Mouse (Mus musculus) limb, embryonic 12.5 days (tissue): ENCODE data around the gene Ntn5. TPM values are rescaled to one million over a fixed set of nuclear protein-coding genes. Genes with fewer than 3 reads are reported as not detected.
"Not testable (repeated sequence)": the region's sequence is repeated elsewhere in the genome, so short reads cannot be mapped to it uniquely, and the experiment has no call there.

Experiments used
- ATAC-seq: fragments of 200-750 bp; cut with Nextera tagmentation; 2 replicates; pipeline ENCODE4 v1.8.0; 2017; ENCODE audit warnings: low read depth, moderate TSS enrichment; ENCODE audit not compliant: insufficient number of reproducible peaks, insufficient read depth, low FRiP score, low TSS enrichment
- H3K27ac ChIP-seq: fragments of 300-500 bp; sonication (generic); 2 replicates; pipeline ENCODE4 v1.5.1; 2016; ENCODE audit warnings: mild to moderate bottlenecking, moderate library complexity
- H3K27me3 ChIP-seq: fragments of 300-500 bp; sonication (generic); 2 replicates; pipeline ENCODE4 v1.6.1; 2016; ENCODE audit warnings: mild to moderate bottlenecking, moderate library complexity
- H3K36me3 ChIP-seq: fragments of 300-500 bp; sonication (generic); 2 replicates; pipeline ENCODE4 v1.6.1; 2016; ENCODE audit warnings: mild to moderate bottlenecking, moderate library complexity
- H3K4me1 ChIP-seq: fragments of 300-500 bp; sonication (generic); replicated peaks from 2 replicates; pipeline ENCODE4 v1.6.1; 2016
- H3K4me2 ChIP-seq: fragments of 300-500 bp; sonication (generic); 2 replicates; pipeline ENCODE4 v1.6.1; 2016; ENCODE audit warnings: mild to moderate bottlenecking, moderate library complexity
- H3K4me3 ChIP-seq: fragments of 300-500 bp; sonication (generic); replicated peaks from 2 replicates; pipeline ENCODE4 v1.5.1; 2016; ENCODE audit warnings: mild to moderate bottlenecking
- H3K9ac ChIP-seq: fragments of 300-500 bp; sonication (generic); replicated peaks from 2 replicates; pipeline ENCODE4 v1.6.1; 2016; ENCODE audit warnings: mild to moderate bottlenecking, moderate library complexity
- H3K9me3 ChIP-seq: fragments of 300-500 bp; sonication (generic); 2 replicates; pipeline ENCODE4 v1.6.1; 2016; ENCODE audit warnings: mild to moderate bottlenecking, moderate library complexity
- WGBS: fragments of 180-500 bp; shearing (Covaris S2); methylation state at CpG from one replicate; pipeline ENCODE4 v1.1.7; 2016; 5-methylcytosine and 5-hydroxymethylcytosine counted together
- polyA plus RNA-seq: library from polyadenylated mRNA; unstranded; fragments of >200 nt; fragmentation: Nextera tagmentation; extraction: Ambion mirVana; gene quantifications from 2 replicates; pipeline ENCODE4 v1.2.1, GENCODE M21; 2016

Ntn5 gene
- polyA plus RNA-seq, 1 experiment from 2014 or later = 0.23 TPM

DNA sequence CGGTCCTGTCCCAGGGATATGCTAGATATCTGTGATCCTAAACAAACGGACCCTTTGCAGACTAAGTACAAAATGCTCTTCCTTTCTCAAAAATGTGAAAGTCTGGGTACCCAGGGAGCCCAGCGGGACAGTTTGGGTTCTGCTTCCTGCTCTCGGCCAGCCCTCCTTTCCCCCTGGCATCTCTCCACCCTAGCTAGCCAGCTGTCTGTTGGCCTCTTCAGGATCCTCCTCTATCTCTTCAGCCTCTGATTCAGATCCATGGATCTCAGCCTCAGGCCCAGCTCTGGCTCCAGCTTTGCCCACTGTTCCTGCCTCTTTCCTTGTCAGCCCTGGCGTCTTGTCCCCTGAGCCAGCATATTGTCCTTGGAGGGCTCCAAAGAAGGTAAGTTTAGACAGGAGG lies 41.7 kb upstream of the Ntn5 start:
- WGBS = 83% methylated on average over 5 of the region's 5 CpGs
- Histone ChIP-seq H3K36me3 (0 out of 2 replicates have a peak, but pooled peaks cover 3% of the 10 kb centered on the region), H3K4me2 (peak overlapping the region; percentile 64), H3K27ac (no peak overlapping the region), H3K4me3 (peak overlapping the region; percentile 48; the same call in 1 of the 2 replicates), H3K4me1 (peaks cover 49% of the 10 kb centered on the region), H3K9me3 (no peaks in the 10 kb centered on the region), H3K9ac (no peak overlapping the region), H3K27me3 (peaks cover 6% of the 10 kb centered on the region; the same call in 1 of the 2 replicates)
- ATAC-seq = no peak

DNA sequence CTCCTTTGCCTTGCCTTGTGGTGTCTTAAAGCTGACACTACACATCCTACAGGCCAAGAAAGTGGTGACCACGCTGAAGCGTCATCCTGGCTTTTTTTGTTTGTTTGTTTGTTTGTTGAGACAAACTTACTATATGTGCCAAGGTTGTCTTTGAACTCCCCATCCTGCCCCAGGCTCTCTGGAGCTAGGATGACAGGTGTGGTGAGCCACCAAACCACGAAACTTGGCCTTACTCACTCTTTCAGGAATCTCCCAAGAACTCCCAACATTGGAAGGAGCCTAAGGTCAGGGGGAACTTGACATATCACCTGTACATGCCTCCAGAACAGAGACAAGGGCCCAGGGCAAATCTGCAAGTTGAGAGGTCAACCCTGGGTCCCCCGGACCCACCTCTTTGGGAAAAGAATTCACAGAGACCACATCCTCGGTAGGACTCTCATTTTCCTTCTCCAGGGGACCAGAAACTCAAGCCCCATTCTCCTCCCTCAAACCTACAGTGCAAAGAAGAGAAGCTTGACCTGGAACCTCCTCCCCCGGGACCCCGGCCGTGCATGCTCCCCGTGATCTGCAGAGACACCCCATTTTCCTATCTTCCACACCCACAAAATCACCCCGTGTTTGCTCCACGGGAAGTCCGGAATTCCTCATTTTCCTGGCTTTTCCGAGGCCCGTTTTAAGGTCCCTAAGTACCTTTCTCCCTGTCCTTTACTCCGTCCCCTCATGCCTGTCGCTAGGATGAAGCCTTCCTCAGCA lies 41.1 kb upstream of the Ntn5 start:
- Histone ChIP-seq H3K9ac (peak overlapping the region; percentile 65), H3K4me3 (peak overlapping the region; percentile 48), H3K36me3 (no peaks in the 10 kb centered on the region), H3K9me3 (no peaks in the 10 kb centered on the region), H3K4me2 (peak overlapping the region; percentile 64), H3K27ac (peak overlapping the region; percentile 89), H3K27me3 (peaks cover 9% of the 10 kb centered on the region; the same call in 1 of the 2 replicates), H3K4me1 (peaks cover 48% of the 10 kb centered on the region)
- 37% methylated on average over 16 of the region's 16 CpGs for WGBS
- ATAC-seq = no peak

DNA sequence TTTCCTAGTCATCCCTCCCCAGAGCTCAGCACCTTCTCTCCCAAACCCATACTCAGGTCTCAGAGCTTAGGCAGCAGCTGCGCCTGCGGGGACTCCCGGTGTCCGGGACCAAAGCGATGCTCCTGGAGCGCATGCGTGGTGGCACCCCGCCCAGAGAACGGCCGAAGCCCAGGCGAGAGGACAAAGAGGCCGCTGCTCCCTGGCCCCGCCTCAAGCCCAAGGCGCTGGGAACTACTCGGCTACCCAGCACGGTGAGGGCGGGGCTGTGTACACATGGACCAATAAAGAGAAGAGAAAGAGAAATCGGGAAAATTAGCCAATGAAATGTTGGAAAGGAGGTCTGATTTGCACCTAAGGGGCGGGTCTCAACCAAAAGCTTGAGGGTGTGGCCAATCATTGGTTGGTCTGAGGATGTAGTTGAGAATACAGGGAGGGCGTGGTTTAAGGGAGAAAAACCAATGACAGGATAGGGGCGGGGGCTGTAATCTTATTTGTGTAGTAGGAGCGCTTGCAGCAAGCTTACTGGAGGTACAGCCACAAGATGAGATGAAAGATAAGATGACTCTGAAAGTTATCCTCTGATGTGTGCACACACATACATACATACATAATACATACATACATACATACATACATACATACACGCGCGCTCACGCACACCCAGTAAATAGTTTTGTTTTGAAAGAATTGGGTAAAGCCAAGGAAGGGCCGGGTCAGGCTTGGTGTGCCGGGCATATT lies 40.2 kb upstream of the Ntn5 start:
- WGBS = 1% methylated on average over 28 of the region's 28 CpGs
- peaks cover 42% of the 10 kb centered on the region for H3K4me1 ChIP-seq

DNA sequence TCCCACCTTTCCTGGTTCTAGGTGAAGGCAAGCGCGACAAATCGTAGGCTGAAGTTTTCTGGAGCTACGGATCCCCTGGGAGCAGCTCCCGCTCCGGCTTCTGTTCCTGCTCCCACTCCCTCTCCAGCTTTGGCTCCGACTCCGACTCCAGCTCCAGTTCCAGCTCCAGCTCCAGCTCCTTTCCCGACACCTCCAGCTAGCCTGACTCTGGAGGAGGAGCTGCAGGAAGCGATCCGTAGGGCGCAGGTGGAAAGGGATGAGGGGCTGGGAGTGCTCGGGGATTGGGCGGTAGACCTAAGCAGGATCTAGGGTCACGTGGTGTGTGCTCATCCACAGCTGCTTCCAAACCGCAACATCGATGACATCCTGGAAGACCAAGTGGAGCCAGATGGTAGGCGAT lies 39.6 kb upstream of the Ntn5 start:
- peak overlapping the region; percentile 39 for H3K4me3 ChIP-seq
- H3K4me2 ChIP-seq = peak overlapping the region; percentile 64
- peak overlapping the region; percentile 84 for H3K27ac ChIP-seq
- ATAC-seq = peak; percentile 3; the same call in 1 of the 2 replicates
- WGBS = 4% methylated on average over 18 of the region's 18 CpGs
- H3K4me1 ChIP-seq = peaks cover 38% of the 10 kb centered on the region
- peaks cover 9% of the 10 kb centered on the region; the same call in 1 of the 2 replicates for H3K27me3 ChIP-seq
- no peaks in the 10 kb centered on the region for H3K36me3 ChIP-seq
- peak overlapping the region; percentile 52 for H3K9ac ChIP-seq
- H3K9me3 ChIP-seq = no peaks in the 10 kb centered on the region

More for the DNA sequence above, 40.2 kb upstream of the Ntn5 start:
- peaks cover 9% of the 10 kb centered on the region; the same call in 1 of the 2 replicates for H3K27me3 ChIP-seq
- peak; percentile 89 for ATAC-seq
- H3K9ac ChIP-seq = peak overlapping the region; percentile 65
- no peaks in the 10 kb centered on the region for H3K36me3 ChIP-seq
- peak overlapping the region; percentile 89 for H3K27ac ChIP-seq
- H3K4me3 ChIP-seq = peak overlapping the region; percentile 48
- peak overlapping the region; percentile 64 for H3K4me2 ChIP-seq
- H3K9me3 ChIP-seq = no peaks in the 10 kb centered on the region

DNA sequence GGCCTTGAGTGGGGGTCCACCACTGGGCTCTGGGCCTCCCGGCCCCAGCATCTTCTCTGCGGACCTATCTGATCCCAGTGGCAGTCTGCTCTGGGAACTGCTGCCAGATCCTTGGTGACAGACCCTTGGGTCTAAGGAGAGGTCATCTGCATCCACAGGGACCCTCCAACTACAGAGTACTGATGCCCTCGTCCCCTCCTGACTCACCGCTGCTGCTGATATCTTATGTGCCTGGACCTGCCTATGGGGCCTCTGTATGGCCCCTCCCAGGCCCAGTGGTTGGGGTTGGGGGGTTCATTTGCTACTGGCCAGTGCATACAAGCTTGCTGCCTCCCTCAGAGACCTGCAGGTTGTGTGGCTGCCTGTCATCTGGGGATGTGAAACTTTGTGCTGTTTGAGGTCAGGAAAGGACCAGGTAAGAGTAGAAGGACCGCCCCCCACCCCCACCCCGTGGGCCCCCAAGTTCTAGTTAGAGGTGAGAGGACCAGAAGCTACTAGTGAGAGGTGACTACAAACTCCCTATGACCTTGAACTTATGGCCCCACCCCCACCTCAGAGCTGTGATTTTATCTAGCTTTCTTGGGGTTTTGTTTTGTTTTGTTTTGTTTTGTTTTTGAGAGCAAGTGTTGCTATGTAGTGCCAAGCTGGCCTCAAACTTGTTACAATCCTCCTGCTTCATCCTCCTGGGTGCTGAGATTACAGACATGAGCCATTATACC lies 38.8 kb upstream of the Ntn5 start:
- H3K27ac ChIP-seq = peak overlapping the region; percentile 84; the same call in 1 of the 2 replicates
- WGBS = 67% methylated on average over 6 of the region's 6 CpGs
- no peaks in the 10 kb centered on the region for H3K36me3 ChIP-seq
- H3K4me2 ChIP-seq = peak overlapping the region; percentile 64
- peak overlapping the region; percentile 39 for H3K4me3 ChIP-seq
- H3K9ac ChIP-seq = peak overlapping the region; percentile 52
- H3K9me3 ChIP-seq = no peaks in the 10 kb centered on the region
- ATAC-seq = no peak
- H3K27me3 ChIP-seq = peaks cover 9% of the 10 kb centered on the region; the same call in 1 of the 2 replicates
- peaks cover 33% of the 10 kb centered on the region for H3K4me1 ChIP-seq

DNA sequence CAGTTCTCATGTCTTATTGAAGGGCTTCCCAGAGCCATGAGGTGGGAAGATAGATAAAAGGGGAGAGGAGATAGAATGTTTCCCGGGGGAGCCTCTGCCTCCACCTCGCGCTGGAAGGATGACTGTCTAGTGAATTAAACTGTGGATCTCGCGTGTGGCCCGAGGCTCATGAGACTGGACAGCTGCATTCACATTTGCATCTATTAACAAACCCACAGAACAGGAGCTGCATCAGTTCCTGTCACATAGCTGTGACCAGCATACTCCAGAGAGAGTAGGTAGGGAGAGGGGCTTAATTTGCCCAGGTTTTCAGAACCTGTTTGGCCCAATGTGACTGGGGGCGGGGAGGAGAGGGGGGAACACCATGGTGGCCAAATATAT lies 38.2 kb upstream of the Ntn5 start:
- Histone ChIP-seq H3K27ac (no peak overlapping the region), H3K4me3 (no peak overlapping the region), H3K4me1 (peaks cover 33% of the 10 kb centered on the region), H3K9ac (no peak overlapping the region), H3K36me3 (no peaks in the 10 kb centered on the region), H3K27me3 (peaks cover 9% of the 10 kb centered on the region; the same call in 1 of the 2 replicates), H3K9me3 (no peaks in the 10 kb centered on the region), H3K4me2 (no peak overlapping the region)
- ATAC-seq = no peak
- WGBS = 88% methylated on average over 7 of the region's 7 CpGs

DNA sequence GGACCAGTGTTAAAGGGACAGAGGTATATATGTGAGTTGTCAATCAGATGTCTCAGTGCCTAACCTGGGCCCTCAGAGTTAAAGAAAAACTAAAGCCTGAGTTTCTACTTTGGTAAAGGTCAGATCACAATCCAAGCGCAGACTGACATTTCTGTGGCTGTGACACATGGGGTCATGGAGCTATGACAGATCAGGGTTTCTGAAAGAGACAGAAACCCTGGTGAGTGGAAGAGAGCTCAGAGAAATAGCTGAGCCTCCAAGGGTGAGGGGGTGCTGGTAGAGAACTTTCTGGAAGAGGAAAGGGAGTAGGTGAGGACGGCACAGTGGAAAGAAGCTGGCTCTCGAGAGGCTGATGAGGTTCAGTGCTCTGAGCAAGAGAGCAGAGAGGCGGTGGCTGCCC lies 37.2 kb upstream of the Ntn5 start:
- 75% methylated on average over 4 of the region's 4 CpGs for WGBS
- no peak overlapping the region for H3K4me3 ChIP-seq
- no peak overlapping the region for H3K4me2 ChIP-seq
- no peak for ATAC-seq
- H3K36me3 ChIP-seq = no peaks in the 10 kb centered on the region
- H3K27ac ChIP-seq = no peak overlapping the region
- peaks cover 24% of the 10 kb centered on the region for H3K4me1 ChIP-seq
- no peaks in the 10 kb centered on the region for H3K9me3 ChIP-seq
- H3K9ac ChIP-seq = no peak overlapping the region
- 0 out of 2 replicates have a peak, but pooled peaks cover 9% of the 10 kb centered on the region for H3K27me3 ChIP-seq

DNA sequence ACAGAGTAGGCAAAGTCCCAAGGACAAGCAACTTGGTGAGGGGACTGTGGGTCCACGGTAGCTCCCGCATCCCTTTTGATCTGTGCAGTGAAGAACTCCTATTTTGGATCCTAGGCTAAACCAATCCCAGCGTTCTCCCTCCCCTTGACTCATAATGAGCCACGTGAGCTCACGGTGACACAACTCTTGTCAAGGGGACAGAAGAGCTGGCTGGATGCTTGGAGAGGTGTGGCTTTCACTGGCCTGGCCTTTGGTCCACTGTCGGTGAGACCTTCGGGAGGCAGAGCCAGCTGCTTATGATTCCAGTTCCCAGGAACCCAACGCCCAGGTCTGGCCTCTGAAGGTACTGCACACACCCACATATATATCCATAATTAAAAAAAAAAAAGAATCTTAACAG lies 34.5 kb upstream of the Ntn5 start:
- no peak for ATAC-seq
- 72% methylated on average over 8 of the region's 8 CpGs for WGBS
- Histone ChIP-seq H3K27me3 (0 out of 2 replicates have a peak, but pooled peaks cover 9% of the 10 kb centered on the region), H3K36me3 (no peaks in the 10 kb centered on the region), H3K4me2 (no peak overlapping the region), H3K4me1 (peaks cover 7% of the 10 kb centered on the region; the same call in 1 of the 2 replicates), H3K9ac (no peak overlapping the region), H3K27ac (no peak overlapping the region), H3K4me3 (no peak overlapping the region), H3K9me3 (no peaks in the 10 kb centered on the region)

DNA sequence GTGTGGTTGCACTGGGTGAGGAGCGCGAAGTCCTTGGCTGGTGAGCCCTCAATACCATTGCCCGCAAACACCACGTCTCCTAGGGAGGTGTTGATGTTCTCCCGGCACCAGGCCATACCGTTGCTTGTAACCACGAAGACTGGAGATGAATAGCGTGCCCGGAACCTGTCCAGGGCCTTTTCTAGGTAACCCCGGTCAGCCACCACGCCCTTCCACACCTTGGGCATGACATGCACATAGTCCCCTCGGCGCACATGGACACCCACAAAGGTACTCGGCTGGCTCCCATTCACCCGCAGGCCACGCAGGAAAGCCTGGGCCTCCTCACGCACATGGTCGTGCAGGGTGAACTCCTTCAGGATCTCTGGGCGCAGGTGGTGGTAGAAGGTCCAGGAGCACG lies 33.3 kb upstream of the Ntn5 start:
- not testable (repeated sequence) for H3K4me1 ChIP-seq, H3K36me3 ChIP-seq, H3K4me3 ChIP-seq, H3K27ac ChIP-seq, H3K4me2 ChIP-seq, H3K27me3 ChIP-seq, ATAC-seq, H3K9ac ChIP-seq, H3K9me3 ChIP-seq
- WGBS = 91% methylated on average over 20 of the region's 20 CpGs

DNA sequence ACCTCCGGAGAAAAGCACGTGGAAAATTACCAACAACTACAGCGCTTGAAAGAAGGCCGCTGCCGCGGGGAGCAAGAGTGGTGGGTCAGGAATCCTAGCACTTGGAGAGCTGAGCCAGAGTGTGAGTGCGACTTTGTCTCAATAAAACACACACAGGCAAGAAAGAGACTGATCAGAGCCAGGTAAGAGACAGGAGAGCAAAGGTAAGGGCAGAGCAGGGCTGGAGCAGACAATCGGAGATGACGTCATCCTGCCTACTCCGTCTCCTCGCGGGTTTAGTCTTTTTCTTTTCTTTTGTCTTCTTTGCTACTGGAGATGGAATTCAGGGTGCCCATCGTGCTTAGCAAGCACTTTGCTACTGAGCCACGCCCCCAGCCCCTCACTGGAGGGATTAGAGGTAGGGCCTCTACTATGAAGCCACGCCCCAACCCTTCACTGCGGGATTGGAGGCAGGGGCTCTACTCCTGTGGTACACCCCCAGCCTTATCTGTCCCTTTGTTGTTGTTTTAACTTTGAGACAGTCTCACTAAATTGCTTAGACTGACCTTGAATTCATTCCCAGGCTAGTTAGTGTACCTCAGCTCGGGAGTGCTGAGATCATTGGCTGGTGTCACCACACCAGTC lies 29.3 kb upstream of the Ntn5 start:
- Histone ChIP-seq H3K27ac (no peak overlapping the region), H3K9me3 (peaks cover 6% of the 10 kb centered on the region; the same call in 1 of the 2 replicates), H3K4me3 (no peak overlapping the region; the same call in 1 of the 2 replicates), H3K4me1 (0 out of 2 replicates have a peak, but pooled peaks cover 7% of the 10 kb centered on the region), H3K27me3 (no peaks in the 10 kb centered on the region), H3K9ac (no peak overlapping the region), H3K36me3 (no peaks in the 10 kb centered on the region), H3K4me2 (peak overlapping the region; percentile 32)
- 35% methylated on average over 17 of the region's 17 CpGs for WGBS
- no peak for ATAC-seq
